ENCODE assay signal across 14 mouse cellular contexts in the genomic region with DNA sequence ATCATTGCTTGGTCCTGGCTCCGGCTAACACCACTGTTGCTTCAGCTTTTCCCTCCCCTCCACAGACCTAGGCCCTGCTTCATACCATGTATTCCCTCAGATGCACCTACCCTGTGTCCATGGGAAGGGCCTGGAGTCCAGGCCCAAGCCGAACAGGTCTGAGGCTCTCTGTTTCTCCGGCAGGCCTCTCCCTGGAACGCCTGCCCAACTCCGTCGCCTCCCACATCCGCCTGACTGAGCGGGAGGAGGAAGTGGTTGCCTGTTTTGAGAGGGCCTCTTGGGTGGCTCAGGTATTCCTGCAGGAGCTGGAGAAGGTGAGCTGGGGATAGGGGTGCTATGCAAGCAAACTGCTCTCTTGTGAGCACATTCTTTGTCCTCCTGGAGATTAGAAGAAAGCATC. TPM values are rescaled to one million over a fixed set of nuclear protein-coding genes. Genes with fewer than 3 reads are reported as not detected.
A peak's percentile ranks its signal among the peaks of the same experiment; 100 is the strongest.
DNase-seq lines count a peak whose midpoint lies in the region; ATAC-seq and TF ChIP-seq lines count a peak whose summit lies in the region.
"Had no signal": no experiment of that assay in that cellular context is flagged by ENCODE, and none has a peak within 500 bp of the region (broad histone marks: within the 10 kb centered on the region; RNA-seq: fewer than 3 reads in every experiment).

No protein-coding gene starts in this region.

- H3K9ac ChIP-seq in kidney, embryonic 16.5 days (replicated peaks; ENCODE audit: low read length), result peak overlapping the region; percentile 9; the same call in 1 of the 2 replicates
- H3K9ac ChIP-seq in lung, embryonic 15.5 days, result no peak overlapping the region
- no peak overlapping the region for H3K9ac ChIP-seq in stomach, embryonic 15.5 days
- no peak overlapping the region for H3K9ac ChIP-seq in forebrain, embryonic 12.5 days
- no peak overlapping the region for H3K9ac ChIP-seq in midbrain, postnatal 0 days (replicated peaks; ENCODE audit: low read length, poor library complexity, severe bottlenecking)
- H3K9ac ChIP-seq: midbrain, embryonic 12.5 days had no signal

- 73% methylated on average over 8 of the region's 8 CpGs for WGBS in thymus, adult 2 months
- 35% methylated on average over 8 of the region's 8 CpGs for WGBS in kidney, embryonic 16.5 days
- 54% methylated on average over 8 of the region's 8 CpGs for WGBS in lung, embryonic 15.5 days
- 60% methylated on average over 8 of the region's 8 CpGs for WGBS in stomach, embryonic 15.5 days
- 86% methylated on average over 8 of the region's 8 CpGs for WGBS in forebrain, embryonic 12.5 days
- WGBS in midbrain, postnatal 0 days, result 82% methylated on average over 8 of the region's 8 CpGs

- H3K27ac ChIP-seq in thymus, adult 2 months (ENCODE audit: control insufficient read depth, insufficient read depth, low read length), result no peak overlapping the region
- H3K27ac ChIP-seq in kidney, embryonic 16.5 days (ENCODE audit: low read length), result 0 out of 2 replicates have a peak overlapping the region, but pooled peaks have one; percentile 6
- H3K27ac ChIP-seq in lung, embryonic 15.5 days, result peak overlapping the region; percentile 68
- H3K27ac ChIP-seq in stomach, embryonic 15.5 days, result 0 out of 2 replicates have a peak overlapping the region, but pooled peaks have one; percentile 12
- no peak overlapping the region for H3K27ac ChIP-seq in forebrain, embryonic 12.5 days
- H3K27ac ChIP-seq in midbrain, postnatal 0 days (ENCODE audit: low read depth, low read length), result no peak overlapping the region
- H3K27ac ChIP-seq: midbrain, embryonic 12.5 days had no signal

- peak; percentile 34 for DNase-seq in thymus, adult 2 months
- no peak for DNase-seq in thymus, postnatal 25 days
- DNase-seq in adrenal gland, postnatal 4 days (ENCODE audit: low spot score in 2 of 2), result no peak
- no peak for DNase-seq in midbrain, postnatal 0 days (ENCODE audit: low spot score)
- DNase-seq: adrenal gland, postnatal 25 days; cerebellum, adult 18-20 months; gastrocnemius, postnatal 14 days; heart, postnatal 10 days had no signal

- H3K36me3 ChIP-seq in thymus, adult 2 months (ENCODE audit: control insufficient read depth, insufficient read depth, low read length), result peaks cover 20% of the 10 kb centered on the region
- H3K36me3 ChIP-seq in kidney, embryonic 16.5 days (ENCODE audit: insufficient read depth, low read length), result no peaks in the 10 kb centered on the region
- H3K36me3 ChIP-seq in lung, embryonic 15.5 days, result no peaks in the 10 kb centered on the region
- no peaks in the 10 kb centered on the region for H3K36me3 ChIP-seq in stomach, embryonic 15.5 days
- no peaks in the 10 kb centered on the region for H3K36me3 ChIP-seq in forebrain, embryonic 12.5 days (replicated peaks)
- H3K36me3 ChIP-seq in midbrain, postnatal 0 days (ENCODE audit: insufficient read depth, low read length), result peaks cover 5% of the 10 kb centered on the region
- H3K36me3 ChIP-seq: midbrain, embryonic 12.5 days had no signal

- H3K27me3 ChIP-seq in thymus, adult 2 months (ENCODE audit: control insufficient read depth, insufficient read depth, low read length), result no peaks in the 10 kb centered on the region
- H3K27me3 ChIP-seq in kidney, embryonic 16.5 days (ENCODE audit: insufficient read depth, low read length), result no peaks in the 10 kb centered on the region
- no peaks in the 10 kb centered on the region for H3K27me3 ChIP-seq in lung, embryonic 15.5 days
- H3K27me3 ChIP-seq in stomach, embryonic 15.5 days (replicated peaks), result no peaks in the 10 kb centered on the region
- no peaks in the 10 kb centered on the region for H3K27me3 ChIP-seq in forebrain, embryonic 12.5 days
- H3K27me3 ChIP-seq in midbrain, postnatal 0 days (ENCODE audit: insufficient read depth, low read length), result no peaks in the 10 kb centered on the region
- H3K27me3 ChIP-seq: midbrain, embryonic 12.5 days had no signal

- H3K4me2 ChIP-seq in kidney, embryonic 16.5 days (replicated peaks; ENCODE audit: low read depth, low read length), result no peak overlapping the region
- peak overlapping the region; percentile 29 for H3K4me2 ChIP-seq in lung, embryonic 15.5 days
- no peak overlapping the region for H3K4me2 ChIP-seq in stomach, embryonic 15.5 days
- no peak overlapping the region for H3K4me2 ChIP-seq in forebrain, embryonic 12.5 days
- no peak overlapping the region for H3K4me2 ChIP-seq in midbrain, postnatal 0 days (ENCODE audit: low read depth, low read length, poor library complexity, severe bottlenecking)
- H3K4me2 ChIP-seq: midbrain, embryonic 12.5 days had no signal

- H3K4me3 ChIP-seq in thymus, adult 2 months (ENCODE audit: control insufficient read depth, insufficient read depth, low read length), result peak overlapping the region; percentile 0; the same call in 1 of the 2 replicates
- H3K4me3 ChIP-seq in kidney, embryonic 16.5 days (ENCODE audit: low read length), result no peak overlapping the region
- 0 out of 2 replicates have a peak overlapping the region, but pooled peaks have one; percentile 9 for H3K4me3 ChIP-seq in lung, embryonic 15.5 days
- H3K4me3 ChIP-seq in stomach, embryonic 15.5 days (replicated peaks), result no peak overlapping the region
- no peak overlapping the region for H3K4me3 ChIP-seq in forebrain, embryonic 12.5 days (replicated peaks)
- no peak overlapping the region for H3K4me3 ChIP-seq in midbrain, postnatal 0 days (ENCODE audit: low read depth, low read length)
- H3K4me3 ChIP-seq: midbrain, embryonic 12.5 days had no signal

- H3K9me3 ChIP-seq in kidney, embryonic 16.5 days (ENCODE audit: low read length), result no peaks in the 10 kb centered on the region
- no peaks in the 10 kb centered on the region for H3K9me3 ChIP-seq in lung, embryonic 15.5 days
- no peaks in the 10 kb centered on the region for H3K9me3 ChIP-seq in stomach, embryonic 15.5 days
- H3K9me3 ChIP-seq in forebrain, embryonic 12.5 days, result no peaks in the 10 kb centered on the region
- H3K9me3 ChIP-seq in midbrain, postnatal 0 days (ENCODE audit: low read length), result no peaks in the 10 kb centered on the region
- H3K9me3 ChIP-seq: midbrain, embryonic 12.5 days had no signal

- no peak for TF ChIP-seq POLR2A in thymus, adult 2 months (IDR thresholded peaks at IDR 0.05; ENCODE audit: control insufficient read depth, extremely low read depth, insufficient read depth, low read length, poor library complexity)

- ATAC-seq in kidney, embryonic 16.5 days (ENCODE audit: low FRiP score, low TSS enrichment), result no peak
- ATAC-seq in lung, embryonic 15.5 days (ENCODE audit: borderline replicate concordance, extremely low read depth, low FRiP score, low TSS enrichment), result 0 out of 2 replicates have a peak, but pooled peaks have one; percentile 28
- ATAC-seq in stomach, embryonic 15.5 days (ENCODE audit: insufficient read depth, low FRiP score, low read depth), result no peak
- no peak for ATAC-seq in forebrain, embryonic 12.5 days (ENCODE audit: low FRiP score)
- ATAC-seq in midbrain, postnatal 0 days (ENCODE audit: low FRiP score), result no peak
- ATAC-seq: forebrain, embryonic 14.5 days had no signal

- TF ChIP-seq CTCF in thymus, adult 2 months (IDR thresholded peaks at IDR 0.05; ENCODE audit: borderline replicate concordance, control insufficient read depth, extremely low read depth, insufficient read depth, low read length, poor library complexity), result no peak
- TF ChIP-seq CTCF in midbrain, postnatal 0 days (IDR thresholded peaks at IDR 0.05), result no peak

- H3K4me1 ChIP-seq in thymus, adult 2 months (replicated peaks; ENCODE audit: control insufficient read depth, insufficient read depth, low read length), result peaks cover 18% of the 10 kb centered on the region
- peaks cover 13% of the 10 kb centered on the region for H3K4me1 ChIP-seq in kidney, embryonic 16.5 days (ENCODE audit: insufficient read depth, low read length)
- H3K4me1 ChIP-seq in lung, embryonic 15.5 days, result peaks cover 10% of the 10 kb centered on the region
- peaks cover 6% of the 10 kb centered on the region; the same call in 1 of the 2 replicates for H3K4me1 ChIP-seq in stomach, embryonic 15.5 days
- H3K4me1 ChIP-seq in forebrain, embryonic 12.5 days, result no peaks in the 10 kb centered on the region
- H3K4me1 ChIP-seq in midbrain, postnatal 0 days (ENCODE audit: insufficient read depth, low read length), result no peaks in the 10 kb centered on the region
- H3K4me1 ChIP-seq: midbrain, embryonic 12.5 days had no signal

RNA-seq across cellular contexts. Expression of a gene that starts 24.1 kb away (rescaled TPM):
- 93.6 and 148 TPM in 2 replicates for polyA plus RNA-seq in thymus, adult 2 months (2012; rRNA removed)
- 8.7 and 9.4 TPM in 2 replicates for polyA plus RNA-seq in kidney, embryonic 16.5 days (2015; fragmentation: Nextera tagmentation; extraction: Ambion mirVana)
- polyA plus RNA-seq in lung, embryonic 15.5 days (2015; fragmentation: Nextera tagmentation; extraction: Ambion mirVana), result 7.3 TPM in 2 replicates
- polyA plus RNA-seq in stomach, embryonic 15.5 days (2015; fragmentation: Nextera tagmentation; extraction: Ambion mirVana), result 12.2 and 13.1 TPM in 2 replicates
- total RNA-seq in adrenal gland, postnatal 4 days (2021), result 10 to 100 TPM; 13.0 to 15.9 TPM
- polyA plus RNA-seq in forebrain, embryonic 12.5 days (2016; fragmentation: Nextera tagmentation; extraction: Ambion mirVana), result 3.5 and 3.8 TPM in 2 replicates
- total RNA-seq in midbrain, postnatal 0 days (2014; rRNA removed), result 5.3 and 13.9 TPM in 2 replicates
- 9.9 and 11.1 TPM in 2 replicates for polyA plus RNA-seq in midbrain, postnatal 0 days (2015; fragmentation: Nextera tagmentation; extraction: Ambion mirVana)

RNA-seq across cellular contexts. Expression of a gene that starts 41.0 kb away (rescaled TPM):
- 46.7 and 48.7 TPM in 2 replicates for polyA plus RNA-seq in thymus, adult 2 months (2012; rRNA removed)
- polyA plus RNA-seq in kidney, embryonic 16.5 days (2015; fragmentation: Nextera tagmentation; extraction: Ambion mirVana), result 132 and 151 TPM in 2 replicates
- 116 and 122 TPM in 2 replicates for polyA plus RNA-seq in lung, embryonic 15.5 days (2015; fragmentation: Nextera tagmentation; extraction: Ambion mirVana)
- polyA plus RNA-seq in stomach, embryonic 15.5 days (2015; fragmentation: Nextera tagmentation; extraction: Ambion mirVana), result 130 and 142 TPM in 2 replicates
- 100 to 1,000 TPM; 159 to 176 TPM for total RNA-seq in adrenal gland, postnatal 4 days (2021)
- 50.9 and 53.3 TPM in 2 replicates for polyA plus RNA-seq in forebrain, embryonic 12.5 days (2016; fragmentation: Nextera tagmentation; extraction: Ambion mirVana)
- 27.8 and 38.0 TPM in 2 replicates for total RNA-seq in midbrain, postnatal 0 days (2014; rRNA removed)
- 35.5 and 36.9 TPM in 2 replicates for polyA plus RNA-seq in midbrain, postnatal 0 days (2015; fragmentation: Nextera tagmentation; extraction: Ambion mirVana)

Comparison
In these comparisons a context has a peak if more than half of its experiments do, and no peak if none do; other contexts are left out.
1. H3K27ac ChIP-seq: peak in kidney, embryonic 16.5 days (single experiment), lung, embryonic 15.5 days (single experiment) and stomach, embryonic 15.5 days (single experiment); none in thymus, adult 2 months (single experiment), forebrain, embryonic 12.5 days (single experiment) and midbrain, postnatal 0 days (single experiment).
2. H3K4me3 ChIP-seq: peak in thymus, adult 2 months (single experiment) and lung, embryonic 15.5 days (single experiment); none in kidney, embryonic 16.5 days (single experiment), stomach, embryonic 15.5 days (single experiment), forebrain, embryonic 12.5 days (single experiment) and midbrain, postnatal 0 days (single experiment).